Mouse (Mus musculus) small intestine, adult 10 weeks (tissue): ENCODE results near the gene Zfp869. TPM values are rescaled to one million over a fixed set of nuclear protein-coding genes. Genes with fewer than 3 reads are reported as not detected.

Source experiments
- polyA plus RNA-seq: library from polyadenylated mRNA; stranded (reverse); fragments of 350-450 nt; fragmentation: Illumina TruSeq; extraction: RNeasy Lipid Tissue Mini Kit (QIAGEN cat#74804); gene quantifications from one replicate; pipeline ENCODE4 v1.2.3, GENCODE M21; 2014; ENCODE audit warnings: low replicate concordance

Zfp869 gene
- polyA plus RNA-seq, result 53.1 TPM

GRCm38 (mm10) chr8:69710624-69711023 lies at the start of gene Zfp869:
Gene Zfp869, minus strand, starts transcription at chr8:69710724.

GRCm38 (mm10) chr8:69749544-69750454 lies 39.3 kb upstream of the Zfp869 start, which contains the start of gene Zfp963:
Gene Zfp963, minus strand, starts transcription at chr8:69749970.

Other genes starting within 250 kb of the Zfp869 start
- gene Gm7697, start 187.7 kb downstream of the Zfp869 start, polyA plus RNA-seq, result not detected
- gene Zfp868, start 85.2 kb downstream of the Zfp869 start, polyA plus RNA-seq, result 51.5 TPM
- gene Zfp964, start 56.2 kb downstream of the Zfp869 start, polyA plus RNA-seq, result 4.9 TPM
- 15.6 TPM for gene Zfp963, start 39.2 kb upstream of the Zfp869 start, polyA plus RNA-seq
- 1.3 TPM for gene Gm20422, start 64.2 kb upstream of the Zfp869 start, polyA plus RNA-seq
- gene Atp13a1, start 80.4 kb upstream of the Zfp869 start, polyA plus RNA-seq, result 0.78 TPM
- 28.8 TPM for gene Zfp866, start 80.5 kb upstream of the Zfp869 start, polyA plus RNA-seq
- gene Gmip, start 98.0 kb upstream of the Zfp869 start, polyA plus RNA-seq, result 6.5 TPM
- gene Lpar2, start 111.7 kb upstream of the Zfp869 start, polyA plus RNA-seq, result 0.85 TPM
- 1.4 TPM for gene Pbx4, start 121.8 kb upstream of the Zfp869 start, polyA plus RNA-seq
- not detected for gene Cilp2, start 177.0 kb upstream of the Zfp869 start, polyA plus RNA-seq
- not detected for gene Tssk6, start 191.5 kb upstream of the Zfp869 start, polyA plus RNA-seq
- not detected for gene Ndufa13, start 191.8 kb upstream of the Zfp869 start, polyA plus RNA-seq
- gene Yjefn3, start 192.0 kb upstream of the Zfp869 start, polyA plus RNA-seq, result not detected